Mouse (Mus musculus) sigmoid colon, adult 10 weeks (tissue): Measurements from ENCODE around the gene Wipf2. TPM values are rescaled to one million over a fixed set of nuclear protein-coding genes. Genes with fewer than 3 reads are reported as not detected.

Experiments
- polyA plus RNA-seq: library from polyadenylated mRNA; stranded (reverse); fragments of 350-450 nt; fragmentation: Illumina TruSeq; extraction: RNeasy Lipid Tissue Mini Kit (QIAGEN cat#74804); gene quantifications from one replicate; pipeline ENCODE4 v1.2.3, GENCODE M21; 2014; ENCODE audit warnings: low read depth, low replicate concordance

The Wipf2 gene
- 24.1 TPM for polyA plus RNA-seq

GRCm38 (mm10) chr11:98863028-98863750 is at the start of gene Wipf2:
Gene Wipf2 (plus strand): TSS chr11:98863638.

DNA sequence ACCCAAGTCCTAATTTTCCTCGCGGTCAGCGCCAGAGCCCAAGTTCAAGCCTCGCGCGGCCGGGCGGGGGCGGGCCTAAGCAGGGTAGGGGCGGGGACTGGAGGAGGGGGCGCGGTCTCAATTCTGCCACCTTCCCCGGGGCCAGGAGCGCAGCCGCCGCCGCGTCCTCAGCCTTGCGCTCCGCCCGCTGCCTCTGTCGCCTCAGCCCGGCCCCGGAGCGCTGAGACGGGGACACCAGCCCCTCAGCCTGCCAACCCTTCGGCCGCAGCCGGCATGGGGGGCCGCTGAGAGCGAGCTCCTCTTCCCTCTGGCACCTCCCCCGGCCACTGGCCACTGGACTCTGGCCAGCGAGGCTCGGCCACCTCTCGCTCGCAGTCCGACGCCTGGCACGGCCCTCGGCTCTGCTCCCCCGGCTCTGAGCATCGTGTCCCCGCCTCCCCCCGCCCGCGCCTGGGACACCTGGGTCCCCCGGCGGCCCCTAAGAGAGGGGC is 26.7 kb upstream of the Wipf2 start, which contains the start of gene Rapgefl1:
TSS of gene Rapgefl1 (plus strand) at position 135 of the 491 bp plus-strand sequence.

GRCm38 (mm10) chr11:98907437-98908173 is 44.2 kb downstream of the Wipf2 start, which contains the start of gene Cdc6:
Gene Cdc6 (plus strand): TSS chr11:98907801.

DNA sequence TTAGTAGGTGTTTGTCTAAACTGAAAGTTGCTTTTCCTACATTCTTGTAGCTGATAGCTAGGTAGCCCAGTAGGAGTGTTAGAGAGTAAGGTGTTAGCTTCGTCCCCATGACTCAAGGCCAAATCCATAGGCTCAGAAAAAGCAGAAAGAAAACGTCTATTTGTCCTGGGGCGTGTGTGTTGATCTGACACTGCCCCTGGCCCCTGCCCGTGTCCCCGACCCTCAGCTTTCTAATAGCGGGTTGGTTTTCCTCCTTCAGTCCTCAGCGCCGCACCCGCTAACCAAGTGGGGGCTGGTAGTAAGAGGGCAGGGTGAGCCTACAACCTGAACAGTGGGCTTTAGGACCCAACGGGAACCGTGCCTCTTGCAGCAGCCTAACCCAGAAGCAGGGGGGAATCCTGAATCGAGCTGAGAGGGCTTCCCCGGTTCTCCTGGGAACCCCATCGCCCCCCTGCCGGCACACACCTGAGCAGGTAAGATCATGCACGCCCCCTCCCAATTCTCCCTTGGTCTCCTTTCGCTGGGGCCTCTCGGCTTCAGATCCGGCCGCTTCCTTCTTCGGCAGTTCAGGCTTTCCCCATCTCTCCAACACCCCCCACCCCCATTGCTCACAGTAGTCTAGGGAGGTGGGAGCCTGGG is 64.1 kb downstream of the Wipf2 start, which contains the start of gene Rara:
TSS of gene Rara (plus strand) at position 381 of the 639 bp plus-strand sequence.

Other genes with a start within 250 kb of the Wipf2 start
- gene Gm12355, start 238.0 kb upstream of the Wipf2 start, polyA plus RNA-seq: not detected
- not detected for gene Gsdma3, start 237.3 kb upstream of the Wipf2 start, polyA plus RNA-seq
- not detected for gene Gsdma2, start 216.9 kb upstream of the Wipf2 start, polyA plus RNA-seq
- 0.60 TPM for gene Gsdma, start 199.3 kb upstream of the Wipf2 start, polyA plus RNA-seq
- 12.0 TPM for gene Psmd3, start 181.1 kb upstream of the Wipf2 start, polyA plus RNA-seq
- not detected for gene Csf3, start 162.4 kb upstream of the Wipf2 start, polyA plus RNA-seq
- 5.0 TPM for gene Med24, start 134.2 kb upstream of the Wipf2 start, polyA plus RNA-seq
- gene Thra, start 123.0 kb upstream of the Wipf2 start, polyA plus RNA-seq: 5.7 TPM
- gene Nr1d1, start 88.3 kb upstream of the Wipf2 start, polyA plus RNA-seq: 3.3 TPM
- gene Msl1, start 68.1 kb upstream of the Wipf2 start, polyA plus RNA-seq: 95.5 TPM
- gene Casc3, start 58.7 kb upstream of the Wipf2 start, polyA plus RNA-seq: 31.6 TPM
- 33.8 TPM for gene Rapgefl1, start 26.9 kb upstream of the Wipf2 start, polyA plus RNA-seq
- 2.2 TPM for gene Cdc6, start 44.2 kb downstream of the Wipf2 start, polyA plus RNA-seq
- gene Rara, start 64.2 kb downstream of the Wipf2 start, polyA plus RNA-seq: 1.3 TPM
- gene Gjd3, start 119.4 kb downstream of the Wipf2 start, polyA plus RNA-seq: not detected
- 66.4 TPM for gene Top2a, start 160.6 kb downstream of the Wipf2 start, polyA plus RNA-seq
- 20.5 TPM for gene Igfbp4, start 177.6 kb downstream of the Wipf2 start, polyA plus RNA-seq
- 44.7 TPM for gene Tns4, start 225.7 kb downstream of the Wipf2 start, polyA plus RNA-seq